Mouse (Mus musculus) forebrain, embryonic 13.5 days (tissue): ENCODE results near the gene Ccdc85a. TPM values are rescaled to one million over a fixed set of nuclear protein-coding genes. Genes with fewer than 3 reads are reported as not detected.
A peak's percentile ranks its signal among the peaks of the same experiment; 100 is the strongest.

ENCODE experiments used
- ATAC-seq: fragments of 200-750 bp; cut with Nextera tagmentation; 2 replicates; pipeline ENCODE4 v1.8.0; 2017
- H3K27ac ChIP-seq: fragments of 300-500 bp; sonication (generic); 2 replicates; pipeline ENCODE4 v1.5.1; 2015; ENCODE audit warnings: inconsistent platforms, mild to moderate bottlenecking, moderate library complexity
- H3K27me3 ChIP-seq: fragments of 300-500 bp; sonication (generic); 2 replicates; pipeline ENCODE4 v1.6.1; 2015; ENCODE audit warnings: mild to moderate bottlenecking, inconsistent platforms
- H3K36me3 ChIP-seq: fragments of 300-500 bp; sonication (generic); 2 replicates; pipeline ENCODE4 v1.6.1; 2015; ENCODE audit warnings: mild to moderate bottlenecking, inconsistent platforms; ENCODE audit not compliant: poor library complexity, severe bottlenecking
- H3K4me1 ChIP-seq: fragments of 300-500 bp; sonication (generic); 2 replicates; pipeline ENCODE4 v1.6.1; 2015; ENCODE audit warnings: inconsistent platforms
- H3K4me2 ChIP-seq: fragments of 300-500 bp; sonication (generic); 2 replicates; pipeline ENCODE4 v1.6.1; 2015; ENCODE audit warnings: inconsistent platforms, mild to moderate bottlenecking, moderate library complexity
- H3K4me3 ChIP-seq: fragments of 300-500 bp; sonication (generic); 2 replicates; pipeline ENCODE4 v1.5.1; 2015; ENCODE audit warnings: mild to moderate bottlenecking, inconsistent platforms
- H3K9ac ChIP-seq: fragments of 300-500 bp; sonication (generic); 2 replicates; pipeline ENCODE4 v1.6.1; 2015; ENCODE audit warnings: mild to moderate bottlenecking, inconsistent platforms
- H3K9me3 ChIP-seq: fragments of 300-500 bp; sonication (generic); replicated peaks from 2 replicates; pipeline ENCODE4 v1.6.1; 2016; ENCODE audit warnings: inconsistent platforms
- WGBS: fragments of 180-500 bp; shearing (Covaris S2); methylation state at CpG from one replicate; pipeline ENCODE4 v1.1.7; 2015; 5-methylcytosine and 5-hydroxymethylcytosine counted together
- polyA plus RNA-seq: library from polyadenylated mRNA; unstranded; fragments of >200 nt; fragmentation: Nextera tagmentation; extraction: Ambion mirVana; gene quantifications from 2 replicates; pipeline ENCODE4 v1.2.1, GENCODE M21; 2015

The Ccdc85a gene
- 6.2 and 10.0 TPM in 2 replicates for polyA plus RNA-seq

GRCm38 (mm10) chr11:28583911-28584434 is at the start of gene Ccdc85a:
Gene Ccdc85a, minus strand, starts transcription at chr11:28584324.
- Histone ChIP-seq H3K9ac (peak within 1 kb of the TSS; percentile 72), H3K4me1 (peaks cover 9% of the 10 kb centered on the region), H3K4me3 (peak within 1 kb of the TSS; percentile 65), H3K27me3 (peaks cover 14% of the 10 kb centered on the region; the same call in 1 of the 2 replicates), H3K36me3 (no peaks in the 10 kb centered on the region), H3K9me3 (no peaks in the 10 kb centered on the region), H3K4me2 (peak within 1 kb of the TSS; percentile 99), H3K27ac (peak within 1 kb of the TSS; percentile 35; the same call in 1 of the 2 replicates)
- WGBS: under 1% methylated on average over 25 of the region's 25 CpGs
- peak; percentile 97 for ATAC-seq

- Histone ChIP-seq H3K27ac (no peak overlapping the region), H3K9ac (no peak overlapping the region), H3K4me3 (no peak overlapping the region), H3K27me3 (no peaks in the 10 kb centered on the region), H3K9me3 (no peaks in the 10 kb centered on the region), H3K36me3 (no peaks in the 10 kb centered on the region), H3K4me2 (no peak overlapping the region), H3K4me1 (no peaks in the 10 kb centered on the region)
- 42% methylated on average over 1 of the region's 1 CpGs for WGBS
- no peak for ATAC-seq
Observed at GRCm38 (mm10) chr11:28633571-28634125, 49.5 kb upstream of the Ccdc85a start.

- no peak overlapping the region for H3K9ac ChIP-seq
- no peaks in the 10 kb centered on the region for H3K4me1 ChIP-seq
- H3K4me2 ChIP-seq: no peak overlapping the region
- WGBS: 98% methylated on average over 1 of the region's 1 CpGs
- no peaks in the 10 kb centered on the region for H3K36me3 ChIP-seq
- H3K9me3 ChIP-seq: no peaks in the 10 kb centered on the region
- ATAC-seq: no peak
- H3K4me3 ChIP-seq: no peak overlapping the region
- H3K27ac ChIP-seq: no peak overlapping the region
- no peaks in the 10 kb centered on the region for H3K27me3 ChIP-seq
Observed at GRCm38 (mm10) chr11:28633093-28633492, 49.0 kb upstream of the Ccdc85a start.

GRCm38 (mm10) chr11:28630771-28631170 is 46.6 kb upstream of the Ccdc85a start:
- WGBS: 85% methylated on average over 2 of the region's 2 CpGs
- Histone ChIP-seq H3K9ac (no peak overlapping the region), H3K36me3 (no peaks in the 10 kb centered on the region), H3K27ac (no peak overlapping the region), H3K4me1 (no peaks in the 10 kb centered on the region), H3K27me3 (no peaks in the 10 kb centered on the region), H3K4me3 (no peak overlapping the region), H3K4me2 (no peak overlapping the region), H3K9me3 (no peaks in the 10 kb centered on the region)
- ATAC-seq: no peak

GRCm38 (mm10) chr11:28610781-28611491 is 26.8 kb upstream of the Ccdc85a start:
- peak; percentile 63; the same call in 1 of the 2 replicates for ATAC-seq
- no peaks in the 10 kb centered on the region for H3K27me3 ChIP-seq
- H3K27ac ChIP-seq: no peak overlapping the region
- H3K36me3 ChIP-seq: no peaks in the 10 kb centered on the region
- H3K9ac ChIP-seq: no peak overlapping the region
- H3K4me2 ChIP-seq: no peak overlapping the region
- no peaks in the 10 kb centered on the region for H3K4me1 ChIP-seq
- H3K4me3 ChIP-seq: no peak overlapping the region
- H3K9me3 ChIP-seq: no peaks in the 10 kb centered on the region

GRCm38 (mm10) chr11:28583138-28583910 is 800 bp downstream of the Ccdc85a start:
- Histone ChIP-seq H3K9me3 (no peaks in the 10 kb centered on the region), H3K4me3 (peak overlapping the region; percentile 65), H3K4me1 (peaks cover 9% of the 10 kb centered on the region), H3K27me3 (peaks cover 14% of the 10 kb centered on the region; the same call in 1 of the 2 replicates), H3K27ac (peak overlapping the region; percentile 35; the same call in 1 of the 2 replicates), H3K36me3 (no peaks in the 10 kb centered on the region), H3K9ac (peak overlapping the region; percentile 72), H3K4me2 (peak overlapping the region; percentile 99)
- ATAC-seq: peak; percentile 1; the same call in 1 of the 2 replicates
- under 1% methylated on average over 54 of the region's 63 CpGs for WGBS

GRCm38 (mm10) chr11:28582218-28582617 is 1.9 kb downstream of the Ccdc85a start:
- Histone ChIP-seq H3K27me3 (peaks cover 14% of the 10 kb centered on the region; the same call in 1 of the 2 replicates), H3K9me3 (no peaks in the 10 kb centered on the region), H3K27ac (no peak overlapping the region), H3K4me1 (peaks cover 9% of the 10 kb centered on the region), H3K4me3 (peak overlapping the region; percentile 65), H3K36me3 (no peaks in the 10 kb centered on the region), H3K9ac (no peak overlapping the region), H3K4me2 (peak overlapping the region; percentile 99)
- no peak for ATAC-seq
- whole genome bisulfite sequencing: 13% methylated on average over 5 of the region's 5 CpGs

GRCm38 (mm10) chr11:28572423-28572822 is 11.7 kb downstream of the Ccdc85a start:
- no peaks in the 10 kb centered on the region for H3K27me3 ChIP-seq
- no peaks in the 10 kb centered on the region for H3K36me3 ChIP-seq
- no peak overlapping the region for H3K4me3 ChIP-seq
- H3K4me1 ChIP-seq: no peaks in the 10 kb centered on the region
- H3K9me3 ChIP-seq: no peaks in the 10 kb centered on the region
- no peak overlapping the region for H3K27ac ChIP-seq
- no peak for ATAC-seq
- H3K4me2 ChIP-seq: no peak overlapping the region
- no peak overlapping the region for H3K9ac ChIP-seq
- whole genome bisulfite sequencing: 87% methylated on average over 1 of the region's 1 CpGs

GRCm38 (mm10) chr11:28556420-28556819 is 27.7 kb downstream of the Ccdc85a start:
- ATAC-seq: peak; percentile 78
- no peaks in the 10 kb centered on the region; the same call in 1 of the 2 replicates for H3K9me3 ChIP-seq
- no peak overlapping the region for H3K27ac ChIP-seq
- no peaks in the 10 kb centered on the region for H3K36me3 ChIP-seq
- no peak overlapping the region for H3K4me2 ChIP-seq
- H3K27me3 ChIP-seq: no peaks in the 10 kb centered on the region
- no peaks in the 10 kb centered on the region for H3K4me1 ChIP-seq
- H3K9ac ChIP-seq: no peak overlapping the region
- H3K4me3 ChIP-seq: no peak overlapping the region

GRCm38 (mm10) chr11:28543429-28543828 is 40.7 kb downstream of the Ccdc85a start:
- H3K27me3 ChIP-seq: no peaks in the 10 kb centered on the region
- H3K36me3 ChIP-seq: no peaks in the 10 kb centered on the region
- peaks cover under 1% of the 10 kb centered on the region; the same call in 1 of the 2 replicates for H3K4me1 ChIP-seq
- H3K4me3 ChIP-seq: no peak overlapping the region
- ATAC-seq: no peak
- H3K27ac ChIP-seq: no peak overlapping the region
- no peaks in the 10 kb centered on the region for H3K9me3 ChIP-seq
- 89% methylated on average over 2 of the region's 2 CpGs for WGBS
- no peak overlapping the region for H3K9ac ChIP-seq
- no peak overlapping the region for H3K4me2 ChIP-seq

GRCm38 (mm10) chr11:28541307-28541706 is 42.8 kb downstream of the Ccdc85a start:
- H3K4me1 ChIP-seq: peaks cover 4% of the 10 kb centered on the region; the same call in 1 of the 2 replicates
- no peak overlapping the region for H3K4me3 ChIP-seq
- no peak overlapping the region for H3K4me2 ChIP-seq
- no peak for ATAC-seq
- no peak overlapping the region for H3K9ac ChIP-seq
- no peaks in the 10 kb centered on the region for H3K9me3 ChIP-seq
- WGBS: 90% methylated on average over 1 of the region's 1 CpGs
- H3K36me3 ChIP-seq: no peaks in the 10 kb centered on the region
- H3K27ac ChIP-seq: no peak overlapping the region
- H3K27me3 ChIP-seq: no peaks in the 10 kb centered on the region

GRCm38 (mm10) chr11:28533286-28533685 is 50.8 kb downstream of the Ccdc85a start:
- no peaks in the 10 kb centered on the region for H3K27me3 ChIP-seq
- no peaks in the 10 kb centered on the region for H3K36me3 ChIP-seq
- H3K9ac ChIP-seq: no peak overlapping the region
- peaks cover 4% of the 10 kb centered on the region for H3K9me3 ChIP-seq
- no peak overlapping the region for H3K4me3 ChIP-seq
- no peak overlapping the region for H3K4me2 ChIP-seq
- H3K27ac ChIP-seq: no peak overlapping the region
- WGBS: 85% methylated on average over 2 of the region's 2 CpGs
- no peak for ATAC-seq
- peaks cover 2% of the 10 kb centered on the region; the same call in 1 of the 2 replicates for H3K4me1 ChIP-seq
